Mouse (Mus musculus) right cerebral cortex, postnatal 25 days (tissue): ENCODE measurements around the gene Habp2.
"Not testable (repeated sequence)": the region's sequence is repeated elsewhere in the genome, so short reads cannot be mapped to it uniquely, and the experiment has no call there.

ENCODE experiments used
- DNase-seq: peaks from one replicate; pipeline ENCODE4 v3.0.0; 2022

Gene Habp2

GRCm38 (mm10) chr19:56297264-56297663, 10.3 kb downstream of the Habp2 start:
- no peak for DNase-seq

- no peak for DNase-seq
Observed at GRCm38 (mm10) chr19:56300835-56301234, 13.9 kb downstream of the Habp2 start.

- no peak for DNase-seq
Observed at GRCm38 (mm10) chr19:56316531-56316930, 29.6 kb downstream of the Habp2 start.

GRCm38 (mm10) chr19:56319219-56319618, 32.3 kb downstream of the Habp2 start:
- no peak for DNase-seq

GRCm38 (mm10) chr19:56319629-56320028, 32.7 kb downstream of the Habp2 start:
- DNase-seq = no peak

DNA sequence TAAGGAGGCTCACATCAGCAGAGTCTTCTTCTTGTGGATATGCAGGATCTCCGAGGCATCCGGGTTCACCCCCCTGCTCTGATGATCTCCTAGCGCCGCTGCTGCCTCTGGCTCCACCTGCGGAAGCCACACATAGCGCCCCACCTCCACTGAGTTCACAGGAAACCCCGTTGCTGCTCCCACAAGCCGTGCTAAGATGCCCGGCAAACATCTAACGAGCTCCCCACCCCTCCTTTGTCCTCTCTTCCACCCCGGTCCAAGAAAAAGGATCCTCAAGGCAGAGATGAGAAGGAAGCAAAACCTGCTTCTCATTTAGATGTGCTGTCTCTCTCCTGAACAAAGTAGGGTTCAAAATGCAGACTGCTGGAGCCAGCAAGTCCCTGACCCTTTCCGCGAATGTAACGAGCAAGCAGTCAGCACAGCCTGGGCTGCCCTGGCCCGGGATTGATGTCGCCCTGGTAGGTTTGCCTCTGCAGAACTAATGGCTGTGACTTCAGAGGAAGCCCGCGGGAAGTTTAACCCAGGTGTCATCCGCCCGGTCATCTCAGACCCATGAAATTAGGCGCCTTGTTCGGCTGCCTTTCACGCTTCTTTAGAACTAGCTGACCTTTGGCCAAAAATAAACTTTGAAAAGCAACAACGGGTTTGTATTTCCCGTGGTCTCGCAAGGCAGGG, 33.4 kb downstream of the Habp2 start:
- DNase-seq = no peak

- DNase-seq = no peak
Observed at GRCm38 (mm10) chr19:56321303-56321920, 34.5 kb downstream of the Habp2 start.

DNA sequence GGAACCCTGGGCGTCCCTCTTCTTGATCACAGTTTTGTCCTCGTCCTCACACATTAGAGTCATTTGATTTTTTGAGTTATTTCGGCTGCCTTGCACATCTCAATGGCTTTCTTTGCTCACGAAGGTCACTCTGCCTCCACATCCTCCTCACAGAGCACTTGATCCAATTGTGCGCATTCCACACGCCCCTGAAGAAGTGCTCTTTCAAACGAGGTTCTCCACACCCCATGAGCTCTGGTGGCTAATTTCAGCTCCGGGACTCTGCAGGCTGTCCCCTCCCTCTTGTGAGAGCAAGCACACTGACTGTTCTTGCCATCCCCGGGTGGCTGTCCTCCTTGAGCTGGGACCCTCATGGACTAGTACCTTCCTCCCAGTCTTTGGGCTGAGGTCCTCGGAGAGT, 38.7 kb downstream of the Habp2 start:
- no peak for DNase-seq

DNA sequence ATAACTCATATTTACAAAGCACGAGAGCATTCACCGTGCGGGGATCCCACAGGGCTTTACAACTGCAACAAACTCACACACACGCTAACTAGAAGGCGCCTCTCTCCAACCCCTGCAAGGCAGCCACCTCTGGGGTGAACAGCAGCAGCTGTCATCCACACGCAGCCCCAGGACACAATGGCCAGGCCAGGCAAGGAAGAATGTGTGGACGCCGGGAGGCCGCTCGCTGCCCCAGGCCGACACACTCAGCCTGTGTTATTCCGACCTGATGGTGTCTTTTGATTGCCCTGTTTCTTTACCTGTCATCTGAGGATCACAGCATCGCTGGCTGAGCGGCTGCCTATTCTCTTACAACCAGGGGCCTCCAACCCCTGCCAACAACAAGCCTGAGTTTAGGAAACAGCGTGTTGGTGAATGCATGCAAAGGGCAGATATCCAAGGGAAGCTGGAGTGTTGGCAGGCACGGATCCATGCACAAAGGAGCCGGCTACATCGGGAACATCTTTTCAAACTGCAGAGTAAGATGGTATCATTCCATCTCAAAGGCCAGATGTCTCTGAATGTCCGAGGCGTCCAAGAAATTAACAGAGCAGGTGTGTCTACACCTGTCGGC, 39.4 kb downstream of the Habp2 start:
- no peak for DNase-seq

- no peak for DNase-seq
Observed at GRCm38 (mm10) chr19:56336321-56336720, 49.4 kb downstream of the Habp2 start.

GRCm38 (mm10) chr19:56336826-56337225, 49.9 kb downstream of the Habp2 start:
- no peak for DNase-seq

DNA sequence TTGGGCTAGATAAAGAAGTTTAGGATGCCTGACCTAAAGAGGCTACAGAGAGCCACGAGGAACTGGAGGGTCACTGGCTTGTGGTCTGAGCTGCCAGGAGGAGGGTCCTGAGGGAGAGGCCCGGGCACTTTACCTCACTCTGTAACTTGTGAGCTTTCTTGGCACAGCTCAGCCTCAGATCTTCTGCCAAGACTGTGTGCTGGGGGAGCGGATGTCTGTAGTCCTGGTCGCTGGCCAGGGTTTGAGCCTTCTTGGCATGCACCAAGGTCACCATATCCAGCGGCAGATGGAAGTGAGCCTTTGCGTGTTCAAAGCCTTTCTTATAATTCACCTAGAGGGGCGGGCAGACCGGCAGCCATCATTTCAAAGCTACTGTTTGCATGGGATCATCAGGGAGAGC, 55.1 kb downstream of the Habp2 start:
- DNase-seq = no peak

DNA sequence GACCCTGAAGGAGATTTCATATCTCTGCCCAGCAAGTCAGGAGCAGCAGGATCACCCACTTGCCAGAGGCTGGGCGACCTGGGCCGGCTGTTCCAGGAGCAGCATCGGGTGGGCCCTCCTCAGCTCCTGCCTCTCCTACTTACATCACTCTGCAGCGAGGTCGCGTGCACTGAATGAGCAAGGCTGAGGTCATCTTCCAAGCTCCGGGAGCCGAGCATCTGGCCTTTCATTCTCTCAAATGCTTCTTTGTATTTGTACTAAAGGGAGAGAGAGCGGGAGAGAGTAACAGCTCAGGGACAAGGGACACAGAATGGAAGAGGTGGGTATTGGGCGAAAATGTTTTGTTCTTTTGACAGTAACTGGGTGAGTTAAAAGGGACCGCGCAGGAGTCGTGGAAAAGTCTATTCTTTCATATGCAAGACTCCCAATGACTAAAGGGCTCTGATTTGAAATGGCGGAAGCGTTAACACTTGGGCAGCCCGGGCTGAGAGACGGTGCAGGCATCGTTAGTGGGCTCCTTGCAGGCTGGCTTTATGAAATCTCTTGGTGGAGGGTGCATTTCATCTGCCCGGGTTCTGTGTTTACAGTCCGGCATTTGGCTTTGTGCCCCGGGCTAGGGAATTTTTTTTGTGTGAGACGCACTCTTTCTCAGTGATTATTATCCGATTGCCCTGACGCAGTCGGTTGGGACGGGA, 57.1 kb downstream of the Habp2 start:
- no peak for DNase-seq

DNA sequence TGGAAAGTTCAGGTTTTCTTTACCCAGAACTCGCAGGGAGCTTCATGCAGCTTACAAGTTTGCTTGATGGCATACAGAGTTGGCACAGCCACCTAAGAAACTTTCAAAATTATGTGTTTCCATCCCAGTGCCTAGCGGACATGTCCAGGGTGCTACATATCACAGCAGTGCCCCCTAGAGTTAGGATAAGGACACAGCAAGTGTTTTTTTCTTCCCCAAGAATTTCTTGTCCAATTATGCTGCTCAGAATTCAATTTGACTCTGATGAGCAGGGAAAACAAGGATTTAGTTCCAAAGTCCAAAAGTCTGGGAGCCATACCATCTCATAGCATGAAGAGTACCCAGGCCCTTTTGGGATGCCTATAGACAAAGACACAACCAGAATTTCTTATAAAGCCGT, 59.1 kb downstream of the Habp2 start:
- DNase-seq = no peak

- DNase-seq = no peak
Observed at GRCm38 (mm10) chr19:56346750-56347149, 59.8 kb downstream of the Habp2 start.

- DNase-seq = no peak
Observed at GRCm38 (mm10) chr19:56349295-56349694, 62.4 kb downstream of the Habp2 start.

DNA sequence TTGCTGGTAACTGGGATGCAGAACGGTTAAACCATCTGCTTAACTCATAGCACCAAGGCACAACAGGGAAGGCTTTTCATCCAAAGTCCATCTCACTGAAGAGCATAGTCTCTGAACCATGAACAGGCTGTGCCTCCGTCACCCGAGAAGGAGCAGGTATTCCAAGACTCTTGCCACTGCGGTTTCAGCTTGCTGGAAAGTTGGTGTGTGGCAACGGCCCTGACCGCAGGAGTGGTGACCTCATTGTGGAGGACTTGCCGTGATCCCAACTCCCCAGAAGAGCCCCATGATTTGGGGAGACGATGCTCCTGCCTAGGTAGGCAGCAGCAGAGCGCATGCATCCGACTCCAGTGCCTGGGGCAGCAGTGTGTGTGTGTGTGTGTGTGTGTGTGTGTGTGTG, 66.8 kb downstream of the Habp2 start:
- no peak for DNase-seq

DNA sequence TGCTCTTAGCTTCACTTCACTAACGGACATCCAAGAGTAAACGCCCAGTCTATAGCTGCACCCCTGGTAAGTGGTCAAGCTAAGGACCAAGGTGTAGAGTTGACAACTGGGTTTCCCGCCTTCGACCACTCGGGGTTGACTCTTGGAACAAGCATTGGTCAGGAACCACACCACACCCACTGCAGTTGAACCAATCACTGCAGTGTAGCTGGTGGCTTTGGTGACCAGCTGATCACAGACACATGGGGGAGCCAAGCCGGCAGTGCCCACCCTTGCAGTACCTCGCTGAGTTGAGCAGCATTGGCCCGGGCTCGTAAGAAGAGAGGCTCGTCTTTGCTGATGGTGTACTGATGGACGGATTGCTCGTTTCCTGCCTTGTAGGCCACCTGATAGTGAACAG, 68.3 kb downstream of the Habp2 start:
- no peak for DNase-seq

GRCm38 (mm10) chr19:56356480-56357373, 69.8 kb downstream of the Habp2 start:
- peak; percentile 51 for DNase-seq

DNA sequence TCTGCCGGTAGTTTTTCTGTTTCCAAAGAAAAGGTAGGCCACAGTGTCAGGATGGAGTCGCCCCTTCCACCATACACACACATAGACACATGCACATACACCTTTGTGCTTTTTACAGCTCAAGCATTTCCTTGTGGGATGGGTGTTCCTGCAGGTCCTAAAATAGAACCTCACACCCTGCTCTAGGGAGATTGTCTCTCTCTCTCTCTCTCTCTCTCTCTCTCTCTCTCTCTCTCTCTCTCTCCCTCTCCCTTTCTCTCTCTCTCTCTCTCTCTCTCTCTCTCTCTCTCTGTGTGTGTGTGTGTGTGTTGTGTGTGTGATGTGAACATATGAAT, 70.4 kb downstream of the Habp2 start:
- not testable (repeated sequence) for DNase-seq

DNA sequence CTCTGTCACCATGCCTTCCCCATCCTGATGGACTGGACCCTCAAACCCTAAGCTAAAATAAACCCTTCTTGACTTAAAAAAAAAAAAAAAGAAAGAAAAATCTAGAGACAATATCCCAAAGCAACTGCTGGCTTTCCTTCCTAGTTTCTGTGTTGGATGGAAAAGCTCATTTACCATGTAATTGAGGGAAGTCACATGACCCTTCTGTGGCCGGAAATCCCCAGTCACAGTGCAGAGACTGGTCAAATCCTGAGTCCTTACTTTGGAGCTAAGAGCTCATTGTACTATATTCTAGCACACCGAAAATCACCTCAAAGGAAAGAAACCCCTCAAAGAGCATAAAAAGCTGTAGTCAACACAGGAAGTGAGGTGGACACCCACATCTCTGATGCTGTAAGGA, 72.0 kb downstream of the Habp2 start:
- no peak for DNase-seq

GRCm38 (mm10) chr19:56363721-56364460, 77.0 kb downstream of the Habp2 start:
- no peak for DNase-seq
